Mouse (Mus musculus) CH12.LX (cell line): ENCODE measurements around the gene Cenpa. TPM values are rescaled to one million over a fixed set of nuclear protein-coding genes. Genes with fewer than 3 reads are reported as not detected.

Experiments
- DNase-seq: peaks from one replicate; pipeline ENCODE4 v3.0.0-alpha.2; 2013; ENCODE audit errors: extremely low read depth
- H3K27ac ChIP-seq: 2 replicates; pipeline ENCODE4 v1.5.1; 2012; ENCODE audit warnings: low read depth, mild to moderate bottlenecking, control low read depth, moderate library complexity; ENCODE audit not compliant: insufficient read depth
- H3K27me3 ChIP-seq: replicated peaks from 2 replicates; pipeline ENCODE3; 2012; ENCODE audit warnings: inconsistent platforms
- H3K36me3 ChIP-seq, 2 experiments: replicated peaks in 1 of 2; 2 replicates each; pipeline versions ENCODE3 to v1.6.1; 2012; ENCODE audit warnings: inconsistent platforms in 1 of 2, low read length in 1 of 2, mild to moderate bottlenecking in 1 of 2, mixed read lengths in 1 of 2, moderate library complexity in 1 of 2; ENCODE audit not compliant: control insufficient read depth in 1 of 2, insufficient read depth in 1 of 2
- H3K4me1 ChIP-seq, 2 experiments: 2 replicates each; pipeline ENCODE4 v1.6.1; 2012; ENCODE audit warnings: inconsistent platforms in 1 of 2, moderate library complexity in 1 of 2; ENCODE audit not compliant: insufficient read depth in 2 of 2, control insufficient read depth in 1 of 2
- H3K4me2 ChIP-seq: 2 replicates; pipeline ENCODE4 v1.6.1; 2012; ENCODE audit warnings: low read depth, mild to moderate bottlenecking, control low read depth; ENCODE audit not compliant: poor library complexity, insufficient read depth, severe bottlenecking
- H3K4me3 ChIP-seq, 3 experiments: fragments of 150-350 bp in 1 of 3; sonication (generic) in 1 of 3; replicated peaks in 1 of 3; 2 replicates each; pipeline versions ENCODE3 to v1.5.1; 2011 to 2012; ENCODE audit warnings: low read depth in 2 of 3, low read length in 2 of 3, mild to moderate bottlenecking in 2 of 3, moderate library complexity in 2 of 3, control low read depth in 1 of 3, improper control_type of control experiment in 1 of 3, inconsistent platforms in 1 of 3, mixed read lengths in 1 of 3; ENCODE audit not compliant: poor library complexity in 1 of 3
- H3K79me2 ChIP-seq: replicated peaks from 2 replicates; pipeline ENCODE4 v1.6.1; 2012; ENCODE audit warnings: mild to moderate bottlenecking, moderate library complexity; ENCODE audit not compliant: control insufficient read depth, poor library complexity, insufficient read depth, severe bottlenecking; ENCODE audit errors: extremely low read depth
- H3K9ac ChIP-seq: 2 replicates; pipeline ENCODE4 v1.6.1; 2012; ENCODE audit warnings: low read depth, mild to moderate bottlenecking, control low read depth, moderate library complexity; ENCODE audit not compliant: insufficient read depth
- H3K9me3 ChIP-seq: replicated peaks from 2 replicates; pipeline ENCODE3; 2012; ENCODE audit warnings: low read length, inconsistent platforms, mixed read lengths
- BHLHE40 ChIP-seq: IDR thresholded peaks from 2 replicates; pipeline ENCODE4 v1.6.1; 2011; ENCODE audit warnings: mild to moderate bottlenecking, low read depth, low read length, improper control_type of control experiment
- CTCF ChIP-seq, 2 experiments: IDR thresholded peaks in 1 of 2; conservative IDR thresholded peaks in 1 of 2; 2 replicates each; pipeline ENCODE4 v1.5.1; 2011 to 2012; ENCODE audit warnings: low read depth in 2 of 2, low read length in 2 of 2, improper control_type of control experiment in 1 of 2, inconsistent platforms in 1 of 2, mild to moderate bottlenecking in 1 of 2, moderate library complexity in 1 of 2
- EP300 ChIP-seq: IDR thresholded peaks from 2 replicates; pipeline ENCODE4 v1.6.1; 2011; ENCODE audit warnings: low read length, improper control_type of control experiment
- GABPA ChIP-seq: IDR thresholded peaks from 2 replicates; pipeline ENCODE4 v1.6.1; 2012; ENCODE audit warnings: low read depth, low read length, improper control_type of control experiment, inconsistent platforms; ENCODE audit not compliant: insufficient replicate concordance
- JUN ChIP-seq: IDR thresholded peaks from 2 replicates; pipeline ENCODE4 v1.6.1; 2011; ENCODE audit warnings: low read depth, mild to moderate bottlenecking, low read length, improper control_type of control experiment, moderate library complexity; ENCODE audit not compliant: insufficient read depth
- MYC ChIP-seq: IDR thresholded peaks from 2 replicates; pipeline ENCODE4 v1.6.1; 2011; ENCODE audit warnings: low read depth, mild to moderate bottlenecking, improper control_type of control experiment, low read length
- NELFE ChIP-seq: IDR thresholded peaks from 2 replicates; pipeline ENCODE4 v1.6.1; 2011; ENCODE audit warnings: low read depth, low read length, improper control_type of control experiment
- NRF1 ChIP-seq: IDR thresholded peaks from 2 replicates; pipeline ENCODE4 v1.6.1; 2014; ENCODE audit warnings: low read depth, mild to moderate bottlenecking, inconsistent platforms, low read length, improper control_type of control experiment, moderate library complexity
- POLR2A ChIP-seq: IDR thresholded peaks from 2 replicates; pipeline ENCODE4 v1.6.1; 2011; ENCODE audit warnings: low read depth, mild to moderate bottlenecking, improper control_type of control experiment, low read length
- RAD21 ChIP-seq: IDR thresholded peaks from 2 replicates; pipeline ENCODE4 v1.6.1; 2011; ENCODE audit warnings: low read depth, mild to moderate bottlenecking, low read length, improper control_type of control experiment, moderate library complexity
- SIN3A ChIP-seq: IDR thresholded peaks from 2 replicates; pipeline ENCODE4 v1.6.1; 2012; ENCODE audit warnings: low read length, improper control_type of control experiment, inconsistent platforms
- UBTF ChIP-seq: IDR thresholded peaks from 2 replicates; pipeline ENCODE4 v1.6.1; 2012; ENCODE audit warnings: low read depth, mild to moderate bottlenecking, inconsistent platforms, low read length, improper control_type of control experiment, moderate library complexity
- USF1 ChIP-seq: IDR thresholded peaks from 2 replicates; pipeline ENCODE4 v1.6.1; 2014; ENCODE audit warnings: low read depth, mild to moderate bottlenecking, inconsistent platforms, low read length, improper control_type of control experiment
- USF2 ChIP-seq: conservative IDR thresholded peaks from 2 replicates; pipeline ENCODE4 v1.6.1; 2011; ENCODE audit warnings: low read depth, low read length, improper control_type of control experiment
- ZC3H11A ChIP-seq: IDR thresholded peaks from 2 replicates; pipeline ENCODE4 v1.6.1; 2012; ENCODE audit warnings: low read depth, mild to moderate bottlenecking, inconsistent platforms, low read length, improper control_type of control experiment
- ZMIZ1 ChIP-seq: IDR thresholded peaks from 2 replicates; pipeline ENCODE4 v1.6.1; 2012; ENCODE audit warnings: low read depth, mild to moderate bottlenecking, inconsistent platforms, low read length, improper control_type of control experiment
- dilution Hi-C: fragments of 300-500 bp; cut with MboI; formaldehyde crosslinking; loops from 2 replicates; pipeline ENCODE4 v1.14.3; 2020; ENCODE audit warnings: low sequenced_read_pairs; ENCODE audit not compliant: extremely low pct_unique_long_range_greater_than_20kb, extremely low pct_ligation_motif_present
- in situ Hi-C: fragments of 300-500 bp; cut with MboI; formaldehyde crosslinking; loops from 3 replicates; pipeline ENCODE4 v1.14.3; 2019; ENCODE audit warnings: low sequenced_read_pairs, low pct_ligation_motif_present, low pct_unique_long_range_greater_than_20kb, mixed read lengths
- polyA plus RNA-seq: library from polyadenylated mRNA; unstranded; fragments of >175 nt; gene quantifications from 2 replicates; pipeline ENCODE4 v1.2.1, GENCODE M21; 2012; ENCODE audit warnings: low read depth; ENCODE audit not compliant: insufficient read length
- total RNA-seq, 2 experiments: library from RNA; depleted of rRNA; stranded (reverse); fragments of 300-350 nt in 1 of 2; fragments of >200 nt in 1 of 2; gene quantifications; 2 replicates each; pipeline ENCODE4 v1.2.3; 2012 to 2014

Cenpa gene
- total and polyA plus RNA-seq, 3 experiments, result 89.4 to 163 (median 125) TPM

DNA sequence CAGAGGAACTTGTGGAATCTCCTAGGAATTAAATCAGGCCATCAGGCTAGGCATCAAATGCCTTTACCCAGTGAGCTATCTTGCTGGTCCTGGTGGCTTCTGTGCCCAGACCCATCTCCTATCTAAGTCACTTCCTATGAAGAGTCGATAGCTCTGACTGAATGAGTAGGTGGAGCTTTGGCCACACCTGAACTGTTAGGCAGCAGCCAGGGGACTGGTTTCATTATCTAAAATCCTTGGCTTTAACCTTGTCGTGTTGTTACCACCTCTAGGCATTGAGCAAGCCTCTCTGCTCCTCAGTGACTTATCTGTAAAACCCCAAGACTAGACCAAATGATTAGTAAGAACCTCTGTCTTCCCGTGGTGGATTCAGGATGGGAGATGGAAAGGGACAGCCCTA lies 49.2 kb upstream of the Cenpa start:
- dilution Hi-C loops (no loop called here), in situ Hi-C loops (no loop called here)
- no peak for DNase-seq
- Histone ChIP-seq H3K9me3 (peaks cover 3% of the 10 kb centered on the region), H3K27ac (no peak overlapping the region), H3K36me3 (no peaks in the 10 kb centered on the region), H3K79me2 (no peaks in the 10 kb centered on the region), H3K4me2 (no peak overlapping the region), H3K27me3 (no peaks in the 10 kb centered on the region), H3K9ac (no peak overlapping the region), H3K4me1 (peaks cover 19 to 51% of the 10 kb centered on the region in 2 experiments), H3K4me3 (no peak overlapping the region)
- no peak for TF ChIP-seq NRF1
- TF ChIP-seq GABPA, result no peak
- TF ChIP-seq ZMIZ1, result no peak
- no peak for TF ChIP-seq NELFE
- no peak for TF ChIP-seq ZC3H11A

DNA sequence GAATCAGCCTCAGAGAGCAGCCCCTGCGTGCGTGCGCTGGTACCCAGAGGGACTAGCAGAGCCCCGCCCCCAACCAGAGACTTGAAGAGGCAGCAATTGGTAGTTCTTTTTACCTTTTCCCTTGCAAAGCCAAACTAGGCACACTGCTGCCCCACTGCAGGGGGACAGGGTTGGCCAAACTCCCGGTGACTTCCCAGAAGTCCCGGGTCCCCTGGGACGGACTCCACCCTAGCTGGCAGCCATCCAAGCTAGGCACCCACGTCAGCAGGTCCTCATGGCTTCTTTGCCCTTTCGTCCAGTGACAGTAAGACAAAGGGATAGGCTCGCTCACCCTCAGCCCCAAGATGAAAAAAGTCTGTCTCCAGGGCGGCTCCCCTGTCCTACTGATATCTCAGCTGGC lies 48.7 kb upstream of the Cenpa start:
- Histone ChIP-seq H3K9ac (no peak overlapping the region), H3K4me1 (peaks cover 19 to 52% of the 10 kb centered on the region in 2 experiments), H3K4me3 (no peak overlapping the region), H3K79me2 (no peaks in the 10 kb centered on the region), H3K4me2 (no peak overlapping the region; the same call in 1 of the 2 replicates), H3K27me3 (no peaks in the 10 kb centered on the region), H3K9me3 (peaks cover 6% of the 10 kb centered on the region), H3K27ac (no peak overlapping the region), H3K36me3 (no peaks in the 10 kb centered on the region)
- in situ Hi-C loops, result no loop called here
- TF ChIP-seq USF2, result no peak
- no peak for TF ChIP-seq USF1
- no peak for TF ChIP-seq NRF1
- no peak for TF ChIP-seq RAD21
- DNase-seq, result no peak
- dilution Hi-C loops, result no loop called here

DNA sequence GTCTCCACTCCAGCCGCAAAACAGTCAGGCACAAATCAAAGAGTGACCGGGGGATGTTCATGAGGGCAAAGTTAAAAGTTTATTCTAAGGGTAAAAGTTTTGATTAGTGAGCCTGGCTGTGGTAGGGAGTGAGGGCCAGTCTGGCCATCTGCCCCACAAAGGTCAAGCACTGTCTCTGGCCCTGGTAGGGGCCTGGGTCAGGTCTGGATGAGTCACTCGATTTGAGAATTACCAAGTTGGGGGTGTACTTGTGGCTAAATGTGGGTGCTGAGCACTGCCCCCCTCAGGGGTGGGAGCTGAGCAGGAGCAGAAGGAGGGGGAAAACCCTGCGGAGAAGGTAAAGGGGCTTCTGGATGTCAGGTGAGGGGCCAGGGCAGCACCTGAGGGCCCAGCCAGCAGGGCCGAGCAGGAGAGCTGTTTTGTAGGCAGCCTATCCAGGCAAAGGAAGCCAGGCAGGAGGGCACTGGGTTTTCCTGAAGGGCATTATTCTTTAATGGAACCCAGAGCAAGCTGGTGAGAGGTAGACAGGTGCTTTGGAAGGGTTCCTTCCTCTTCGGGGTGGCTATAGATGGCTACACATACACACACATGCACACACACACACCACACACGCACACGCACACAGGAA lies 48.1 kb upstream of the Cenpa start:
- TF ChIP-seq NELFE, result no peak
- TF ChIP-seq MYC, result no peak
- TF ChIP-seq UBTF, result no peak
- TF ChIP-seq EP300, result no peak
- TF ChIP-seq JUN, result no peak
- TF ChIP-seq RAD21, result no peak
- TF ChIP-seq SIN3A, result no peak
- TF ChIP-seq POLR2A, result no peak
- no peak for TF ChIP-seq CTCF (conservative IDR thresholded peaks at IDR 0.05 in 1 of 2, IDR thresholded peaks at IDR 0.05 in 1 of 2; ENCODE audit: low read depth in 2 of 2, low read length in 2 of 2)
- TF ChIP-seq BHLHE40, result no peak
- no peak for TF ChIP-seq USF1
- no peak for DNase-seq
- in situ Hi-C loops, result no loop called here
- no peaks in the 10 kb centered on the region for H3K79me2 ChIP-seq
- H3K27me3 ChIP-seq, result no peaks in the 10 kb centered on the region
- no peak overlapping the region for H3K27ac ChIP-seq
- no peak overlapping the region for H3K4me2 ChIP-seq
- dilution Hi-C loops, result no loop called here
- H3K9ac ChIP-seq, result no peak overlapping the region
- H3K36me3 ChIP-seq, result no peaks in the 10 kb centered on the region
- H3K4me1 ChIP-seq, result peaks cover 19 to 52% of the 10 kb centered on the region in 2 experiments
- no peak overlapping the region for H3K4me3 ChIP-seq
- H3K9me3 ChIP-seq, result peaks cover 6% of the 10 kb centered on the region
